Mouse (Mus musculus) natural killer cell, adult 2 months (primary cell): ENCODE results near the gene Tubb2b.

Experiments used
- DNase-seq, 2 experiments: peaks; one replicate each; pipeline ENCODE4 v3.0.0; 2022; ENCODE audit warnings: low spot score in 2 of 2

Gene Tubb2b

DNA sequence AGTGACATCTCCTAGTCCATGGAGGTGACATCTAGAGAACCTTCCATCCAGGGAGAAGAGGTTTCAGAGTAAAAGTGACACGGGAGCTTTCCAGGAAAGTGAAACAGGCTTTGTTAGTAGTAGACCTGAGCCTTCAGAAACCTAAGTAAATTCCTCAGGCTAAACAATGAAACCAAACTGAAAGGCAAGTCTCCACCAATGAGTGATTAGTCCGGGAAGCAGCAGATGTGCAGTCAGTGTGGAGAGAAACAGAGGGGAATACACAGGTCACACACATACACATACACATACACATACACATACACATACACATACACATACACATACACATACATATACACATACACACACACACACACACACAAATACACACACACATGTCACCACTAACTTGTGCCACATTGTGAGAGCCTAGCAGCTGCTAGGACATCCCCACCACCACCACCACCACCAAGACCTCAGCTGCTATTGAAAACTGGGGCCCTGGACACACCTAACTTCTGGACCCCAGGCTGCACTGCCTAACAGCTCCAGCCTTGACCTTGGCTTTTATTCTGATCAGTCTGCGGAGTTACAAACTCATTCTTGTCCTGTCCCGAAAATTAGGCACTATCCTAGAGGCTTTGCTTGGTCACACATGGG is 21.1 kb downstream of the Tubb2b start:
- DNase-seq, result no peak

DNA sequence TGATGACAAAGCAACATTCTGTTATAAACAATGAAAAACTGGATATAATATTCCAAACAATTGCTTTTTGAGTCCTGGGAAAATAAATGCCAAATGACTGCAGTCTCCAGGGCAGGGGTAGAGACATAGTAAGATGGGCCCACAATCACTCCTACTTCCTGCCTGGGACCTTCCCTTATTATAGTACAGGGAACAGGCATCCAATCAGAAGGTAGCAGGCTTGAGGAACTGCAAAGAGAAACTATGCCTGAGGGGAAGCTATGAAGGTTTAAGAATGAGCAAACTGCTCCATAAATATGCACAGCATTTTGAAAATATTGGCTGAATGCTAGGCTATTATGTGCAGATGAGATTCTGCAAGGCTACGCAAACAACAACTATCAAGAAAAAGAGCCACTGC is 23.3 kb downstream of the Tubb2b start:
- no peak for DNase-seq

DNA sequence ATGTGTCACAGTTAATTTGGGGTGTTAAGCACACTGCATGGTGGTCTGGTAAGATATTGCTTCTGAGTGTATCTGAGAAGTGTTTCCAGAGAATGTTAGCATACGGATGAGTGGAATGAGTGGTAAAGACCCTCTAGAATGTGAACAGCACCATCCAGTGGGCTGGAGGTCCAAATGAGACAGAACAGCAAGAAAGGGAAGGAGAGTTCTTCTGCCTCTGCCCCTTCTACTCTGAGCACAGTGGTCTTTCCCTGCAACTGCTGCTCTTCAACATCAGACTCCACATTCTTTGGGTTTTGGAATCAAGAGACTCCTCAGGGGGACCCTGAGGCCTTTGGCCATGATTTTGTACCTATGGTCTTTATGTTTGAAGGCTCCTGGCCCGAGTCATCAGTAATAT is 24.0 kb downstream of the Tubb2b start:
- no peak for DNase-seq

DNA sequence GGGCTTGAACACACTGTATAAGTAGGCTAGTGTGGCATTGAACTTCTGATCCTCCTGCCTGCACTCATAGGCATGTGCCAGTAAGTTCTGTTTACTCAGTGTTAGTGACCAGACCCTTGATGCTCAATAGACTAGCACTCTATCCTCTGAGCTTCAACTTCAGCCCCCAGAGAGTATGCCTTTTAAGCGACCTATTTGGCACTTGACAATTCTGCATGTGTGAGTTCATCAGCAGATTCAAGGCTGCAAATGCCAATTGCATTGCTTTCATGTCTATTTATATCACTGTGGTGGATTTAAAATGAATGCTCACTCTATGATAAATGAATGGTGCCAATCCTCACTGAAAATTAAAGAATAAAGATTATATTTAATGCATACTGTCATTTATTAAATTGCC is 24.9 kb downstream of the Tubb2b start:
- DNase-seq, result no peak

DNA sequence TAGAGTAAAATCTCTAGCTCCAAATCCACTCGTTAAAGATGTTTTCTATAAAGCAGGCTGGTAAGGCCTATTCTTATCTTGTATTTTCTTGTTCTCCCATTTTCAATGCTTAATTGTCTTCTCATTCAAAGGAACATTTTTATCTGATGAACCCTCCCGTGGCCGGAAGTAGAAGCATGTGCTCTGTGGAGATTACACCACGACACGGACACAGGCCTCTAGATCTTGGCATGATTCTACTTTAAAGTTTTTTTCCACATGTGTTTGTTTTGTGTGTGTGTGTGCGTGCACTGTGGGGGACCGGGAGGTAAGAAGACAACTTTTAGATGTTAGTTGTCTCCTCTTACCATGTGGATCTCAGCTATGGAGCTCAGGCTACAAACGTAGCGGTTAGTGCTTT is 28.4 kb downstream of the Tubb2b start:
- no peak for DNase-seq

DNA sequence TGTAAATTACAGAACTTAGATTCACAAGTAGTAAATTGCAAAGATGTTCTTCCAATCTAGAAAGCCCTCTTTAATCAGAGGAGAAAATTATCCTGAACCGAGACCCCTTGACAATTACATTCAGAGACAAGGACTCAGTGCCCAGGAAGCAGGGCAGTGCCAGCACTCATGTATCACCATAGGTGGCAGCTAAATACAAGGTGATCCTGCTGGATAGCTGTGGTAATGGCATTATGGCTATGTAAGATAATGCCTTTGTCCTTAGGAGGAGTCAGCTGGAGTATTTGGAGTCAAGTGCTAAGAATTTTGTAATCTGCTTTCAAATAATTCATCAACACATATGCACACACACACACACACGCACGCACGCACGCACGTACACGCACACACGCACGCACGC is 29.0 kb downstream of the Tubb2b start:
- no peak for DNase-seq

DNA sequence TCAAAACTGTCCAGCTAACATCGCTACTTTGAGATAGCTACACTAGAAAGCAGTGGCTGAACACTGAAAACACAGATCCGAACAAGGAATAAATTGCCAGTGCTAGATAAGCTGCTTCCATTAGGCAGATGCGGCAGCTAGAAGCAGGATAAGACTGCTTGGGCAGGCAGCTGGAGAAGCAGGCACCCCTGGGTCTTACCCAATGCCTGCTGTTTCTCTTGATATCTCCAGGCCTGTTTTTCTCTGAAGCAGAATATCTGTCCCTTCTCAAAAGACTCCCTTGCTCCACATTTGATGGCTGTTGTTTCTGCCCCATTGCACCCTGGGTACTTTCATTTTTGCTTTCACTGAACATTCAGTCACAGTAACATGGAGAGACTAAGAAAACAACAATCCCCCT is 29.5 kb downstream of the Tubb2b start:
- DNase-seq, result no peak

DNA sequence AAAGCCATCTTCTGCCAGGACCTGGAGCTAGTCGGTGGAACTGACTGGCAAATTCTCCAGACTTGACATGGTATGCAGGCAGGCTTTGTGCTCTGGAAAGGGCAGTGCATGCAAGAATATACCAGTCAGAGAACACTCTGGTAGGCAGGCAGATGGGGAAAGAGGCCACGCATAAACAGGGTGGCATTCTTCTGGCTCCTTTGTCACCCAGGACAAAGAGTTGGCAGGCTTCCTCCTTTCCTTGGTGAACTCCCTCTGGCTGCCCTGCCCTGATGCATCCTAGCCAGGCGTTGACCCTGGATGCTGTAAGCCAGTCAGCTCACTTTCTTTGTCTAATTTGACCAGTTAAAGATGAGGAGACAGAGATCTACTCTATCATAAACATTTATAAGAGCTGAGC is 33.2 kb downstream of the Tubb2b start:
- DNase-seq, result no peak

DNA sequence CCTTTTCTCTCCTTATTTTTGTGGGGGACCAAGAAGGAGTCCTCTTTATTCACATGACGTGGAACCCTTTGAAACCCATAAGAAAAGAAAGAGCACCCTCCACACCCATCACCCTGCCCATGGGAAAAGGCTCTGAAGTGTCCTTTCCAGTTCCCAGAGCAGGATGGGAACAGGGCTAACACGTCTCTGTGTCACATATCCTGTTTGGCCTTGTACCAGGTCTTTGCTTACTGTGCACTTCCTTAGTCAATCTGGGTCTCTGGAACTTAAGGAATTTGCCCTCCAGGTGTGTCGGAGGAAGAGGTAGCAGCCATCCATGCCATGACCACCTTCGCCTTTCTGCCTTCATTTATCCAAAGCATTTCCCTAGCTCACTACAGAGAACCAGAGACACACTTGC is 33.8 kb downstream of the Tubb2b start:
- DNase-seq, result no peak

DNA sequence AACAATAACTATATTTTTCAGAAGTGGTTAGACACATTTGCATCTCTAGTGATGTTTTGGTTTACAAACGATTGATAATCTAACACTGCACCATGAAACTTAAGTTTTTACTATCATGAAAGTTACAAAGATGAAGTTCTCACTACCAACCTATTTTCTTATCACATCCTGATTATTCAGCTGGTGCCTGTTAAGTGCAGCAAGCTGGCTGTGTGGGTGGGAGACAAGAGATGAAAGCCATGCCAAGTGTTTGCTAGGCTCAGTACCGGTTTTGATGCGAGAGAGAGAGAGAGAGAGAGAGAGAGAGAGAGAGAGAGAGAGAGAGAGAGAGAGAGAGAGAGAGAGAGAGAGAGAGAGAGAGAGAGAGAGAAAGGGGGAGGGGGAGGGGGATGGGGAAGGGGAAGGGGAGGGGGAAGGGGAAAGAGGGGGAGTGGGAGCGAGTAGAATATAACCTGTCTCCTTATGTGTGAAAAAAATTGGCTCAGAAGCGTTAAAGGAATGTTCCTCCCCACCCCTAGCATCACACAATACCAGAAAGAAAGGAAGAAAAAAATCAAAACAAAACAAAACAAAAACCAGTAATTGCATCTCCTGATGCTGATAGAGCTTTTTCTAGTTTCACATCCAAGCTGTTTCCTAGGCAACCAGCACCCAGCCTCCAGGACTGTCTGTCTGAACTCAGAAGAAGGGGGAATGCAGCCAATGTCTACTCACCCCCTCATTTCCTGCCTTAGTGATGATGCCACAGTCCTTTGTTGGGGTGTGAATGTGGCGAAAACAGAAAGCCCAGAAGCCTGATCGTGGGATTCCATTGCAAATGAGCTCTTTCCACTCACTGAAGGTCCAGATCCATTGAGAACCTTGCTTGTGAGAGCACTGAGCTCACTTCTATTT is 34.5 kb downstream of the Tubb2b start:
- peak; percentile 17 to 27 for DNase-seq

DNA sequence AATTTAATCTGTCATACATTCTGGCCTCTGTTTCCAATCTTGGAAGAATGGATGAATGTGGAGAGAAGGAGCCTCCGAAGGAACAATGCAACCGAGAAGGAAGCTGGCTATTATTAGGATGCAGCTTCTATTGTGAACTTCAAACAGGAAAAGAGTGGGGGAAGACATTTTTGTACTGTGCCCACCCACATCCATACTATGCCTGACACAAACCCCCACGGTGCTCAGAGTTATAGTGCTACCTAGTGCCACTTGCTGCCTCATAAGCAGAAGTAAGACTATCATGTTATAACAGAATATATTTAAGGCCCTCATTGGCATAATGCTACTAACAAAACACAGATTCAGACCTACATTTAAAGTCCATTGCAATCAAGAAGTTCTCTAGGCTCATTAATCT is 40.9 kb downstream of the Tubb2b start:
- no peak for DNase-seq

DNA sequence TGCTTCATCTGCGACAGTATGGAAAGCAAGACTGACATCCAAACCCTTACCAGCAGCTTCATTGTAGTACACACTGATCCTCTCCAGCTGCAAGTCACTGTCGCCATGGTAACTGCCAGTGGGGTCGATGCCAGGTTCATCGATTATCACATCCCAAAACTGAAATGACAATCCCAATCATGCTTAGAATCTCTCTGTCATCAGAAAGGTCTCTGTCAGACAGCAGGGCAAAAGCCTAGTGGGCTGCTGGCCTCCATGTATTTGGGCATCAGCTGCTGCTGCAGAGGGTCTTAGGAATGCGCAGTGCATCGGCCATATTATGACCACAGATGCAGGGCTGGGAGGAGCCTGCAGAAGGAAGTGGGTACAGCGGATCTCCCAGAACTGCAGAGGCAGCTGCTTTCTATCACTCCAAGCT is 41.4 kb downstream of the Tubb2b start:
- no peak for DNase-seq

DNA sequence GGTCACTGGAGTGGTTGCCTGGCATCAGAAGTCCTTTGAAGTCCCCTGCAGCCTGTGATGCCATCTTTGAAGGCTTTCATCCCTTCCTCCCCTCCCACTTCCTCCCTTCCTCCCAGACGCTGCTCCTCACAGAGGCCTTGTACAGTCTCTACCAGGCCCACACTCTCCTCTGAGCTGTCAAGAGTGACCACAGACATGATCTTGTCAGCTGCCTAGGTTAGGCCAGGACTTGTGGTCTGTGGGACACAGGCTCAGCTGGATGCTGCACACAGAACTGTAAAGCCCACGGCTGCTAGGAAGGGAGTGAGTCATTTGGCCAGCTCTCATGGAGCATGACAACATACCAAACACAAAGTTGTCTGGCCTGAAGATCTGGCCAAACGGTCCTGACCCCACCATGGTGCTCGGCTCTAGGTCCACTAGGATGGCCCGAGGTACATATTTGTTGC is 42.0 kb downstream of the Tubb2b start:
- peak in 1 of 2 experiments; percentile 12 for DNase-seq

DNA sequence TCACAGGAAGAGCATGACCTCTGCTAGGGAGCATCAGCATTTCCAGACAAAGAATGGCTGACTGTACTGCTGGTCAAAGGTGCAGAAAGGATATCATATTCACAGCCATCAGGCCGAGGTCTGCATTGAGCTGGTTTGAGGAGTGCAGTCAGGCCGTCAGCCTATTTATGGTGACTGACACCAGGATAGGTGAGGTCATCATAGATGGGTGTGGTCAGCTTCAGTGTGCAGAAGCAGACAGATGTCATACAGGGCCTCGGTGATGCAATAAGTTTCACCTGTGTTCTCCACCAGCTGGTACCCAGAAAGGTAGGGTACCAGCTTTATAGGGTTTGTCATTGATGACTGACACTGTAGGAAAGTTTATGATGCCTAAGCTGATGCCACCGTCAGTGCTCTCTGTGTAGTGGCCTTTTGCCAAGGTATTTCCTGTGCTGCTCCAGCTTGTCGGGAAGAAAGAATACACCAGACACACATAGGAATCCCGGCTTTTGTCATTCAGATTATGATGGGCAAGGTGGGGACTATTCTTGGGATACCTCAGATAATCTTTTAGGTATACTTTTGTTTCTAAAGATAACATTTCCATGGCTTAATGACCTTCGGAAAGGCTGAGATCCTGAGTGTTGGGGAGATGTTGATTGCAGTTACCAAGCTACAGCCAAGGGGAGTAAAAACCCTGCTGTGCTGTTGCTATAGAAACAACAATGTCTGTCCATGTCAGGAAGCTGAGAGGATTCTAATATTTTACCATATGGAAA is 43.0 kb downstream of the Tubb2b start:
- no peak for DNase-seq

DNA sequence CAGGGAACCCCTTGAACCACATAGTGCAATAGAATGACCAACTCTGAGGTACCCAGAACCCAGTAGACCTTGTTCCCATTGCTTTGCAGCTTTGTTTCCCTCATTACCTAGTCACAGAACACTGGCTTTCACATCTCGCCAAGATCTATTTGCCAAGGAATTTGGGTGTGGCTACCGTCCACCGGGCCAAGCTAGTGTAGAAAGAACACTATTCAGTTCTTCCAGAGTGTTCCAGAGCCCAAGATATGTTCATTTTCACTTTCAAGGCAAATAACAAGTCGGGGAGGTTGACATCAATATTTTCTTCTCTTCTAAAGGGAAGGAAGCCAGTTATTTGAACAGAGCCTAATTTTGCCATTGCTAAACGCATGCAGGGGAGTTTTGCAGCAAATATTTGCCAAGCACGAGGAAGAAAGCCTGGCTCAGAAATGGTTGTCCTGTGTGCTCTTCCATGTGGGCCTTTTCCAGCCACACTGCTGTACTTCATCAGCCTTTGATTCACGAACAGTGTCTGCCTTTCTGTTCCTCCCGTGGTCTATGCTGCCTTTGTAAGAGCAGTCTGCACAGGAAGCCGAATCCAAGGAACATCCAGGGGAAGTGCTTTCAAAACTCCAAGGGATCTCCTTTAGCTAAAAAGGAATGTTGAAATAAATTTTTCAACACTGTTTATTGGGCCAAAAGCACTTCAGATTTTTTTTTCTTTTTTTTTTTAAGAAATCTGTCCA is 46.1 kb downstream of the Tubb2b start:
- DNase-seq, result no peak

DNA sequence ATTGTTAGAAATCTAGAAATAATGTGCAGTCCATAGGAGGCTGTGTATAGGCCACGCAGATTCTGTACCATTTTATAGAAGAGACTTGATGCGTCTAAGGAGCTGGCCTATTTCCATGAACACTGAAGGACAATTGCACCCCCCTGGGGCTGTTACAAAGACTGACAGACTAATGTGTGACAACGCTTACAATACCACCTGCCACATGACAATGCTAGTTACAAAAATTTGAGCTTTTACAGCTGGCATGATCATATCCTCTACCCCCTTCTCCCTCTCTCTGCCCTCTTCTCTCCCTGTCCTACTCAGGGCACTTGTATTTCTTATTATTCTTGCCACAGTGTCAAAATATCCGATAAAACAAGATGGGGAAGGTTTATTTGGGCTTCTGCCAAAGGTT is 48.3 kb downstream of the Tubb2b start:
- DNase-seq, result no peak

DNA sequence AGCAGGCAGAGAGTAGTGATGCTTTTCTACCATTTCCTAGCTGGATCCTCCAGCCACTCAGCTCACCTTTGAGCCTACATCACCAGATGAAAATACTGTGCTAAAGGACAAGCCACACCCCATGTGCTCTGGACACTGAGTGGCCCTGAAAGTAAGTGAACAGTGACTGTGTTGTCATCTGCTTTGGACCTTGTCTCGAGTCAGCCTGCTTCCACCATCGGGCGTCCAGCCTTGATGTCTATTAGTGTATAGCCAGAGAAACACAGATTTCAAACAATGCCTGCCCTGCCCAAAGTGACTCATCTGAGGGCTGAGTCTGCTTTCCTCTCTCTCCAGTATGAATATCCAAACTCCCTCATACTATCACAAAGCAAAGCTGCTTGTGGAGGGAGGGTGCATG is 50.5 kb downstream of the Tubb2b start:
- no peak for DNase-seq

DNA sequence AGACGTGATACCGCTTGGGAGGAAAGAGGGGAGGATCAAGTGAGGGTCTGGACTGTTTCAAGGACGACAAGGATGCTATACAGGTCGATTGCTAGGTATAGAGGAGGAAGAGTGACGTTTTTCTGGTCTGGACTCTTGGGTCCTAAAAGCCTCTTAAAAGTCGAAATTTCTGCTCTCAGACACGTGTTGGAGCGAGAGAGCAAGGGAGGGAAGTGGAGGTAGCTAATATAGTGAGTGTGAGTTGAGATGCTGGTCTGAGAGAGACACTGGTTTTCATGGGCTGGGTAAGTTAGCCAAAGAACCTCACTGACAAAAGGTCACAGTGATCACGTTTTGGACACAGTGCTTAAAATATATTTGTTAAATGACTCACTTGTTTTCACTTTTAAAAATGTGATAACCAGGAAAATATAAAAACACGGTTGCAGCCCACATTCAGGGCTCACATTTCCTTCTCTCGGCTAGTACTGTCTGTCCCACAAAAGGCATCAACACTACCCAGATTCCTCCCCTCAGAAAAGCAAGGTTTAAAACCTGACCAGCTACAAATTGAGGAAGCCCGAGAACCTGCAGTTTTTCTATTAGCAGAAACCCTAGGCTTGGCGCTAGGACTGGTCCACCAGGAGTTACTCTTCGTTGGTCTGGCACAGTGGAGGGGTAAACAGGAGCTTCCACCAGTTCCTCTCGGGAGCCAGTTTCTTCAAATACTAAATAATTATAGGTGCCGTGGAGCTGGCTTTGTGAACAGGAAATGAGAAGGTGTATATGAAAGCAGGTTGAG is 51.6 kb downstream of the Tubb2b start:
- peak; percentile 11 to 46 for DNase-seq

DNA sequence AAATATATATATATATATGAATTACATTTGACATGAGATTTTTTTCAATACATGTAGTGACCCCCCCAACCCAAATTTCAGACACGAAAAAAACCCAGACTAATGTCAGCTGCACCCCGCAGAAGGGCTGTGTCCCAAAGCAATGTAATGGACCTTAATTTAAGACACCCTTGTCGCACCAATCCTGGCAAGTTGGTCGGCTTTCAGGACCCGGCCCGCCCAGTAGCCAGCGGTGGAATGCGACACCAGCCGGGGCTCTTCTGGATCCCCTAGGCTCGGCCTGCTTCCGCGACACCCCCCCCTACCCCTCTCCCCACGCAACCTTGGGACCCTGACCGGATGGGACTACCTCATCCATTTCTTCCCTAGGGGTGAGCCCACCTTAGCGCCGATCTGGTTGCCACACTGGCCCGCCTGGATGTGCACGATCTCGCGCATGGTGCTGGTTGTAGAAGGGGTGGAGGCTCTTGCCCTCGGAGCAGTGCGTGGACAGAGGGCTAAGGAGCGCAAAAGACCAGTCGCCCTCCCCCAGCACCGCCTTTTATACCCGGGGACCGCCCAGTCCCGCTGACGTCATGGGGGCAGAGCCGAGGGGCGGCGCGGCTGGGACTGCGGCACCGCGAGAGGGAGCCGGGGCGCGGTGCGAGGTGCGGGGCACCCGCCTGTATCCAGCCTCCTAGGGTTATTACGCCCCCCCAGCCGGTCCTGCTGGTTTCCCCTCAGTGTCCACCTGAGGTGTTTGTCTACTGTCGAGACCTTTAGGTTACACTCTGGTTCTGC is 52.6 kb downstream of the Tubb2b start, which contains the start of gene Tubb2a:
Gene Tubb2a (minus strand): TSS at position 516 of the 780 bp plus-strand sequence.
- peak; percentile 90 to 92 for DNase-seq
